Mouse (Mus musculus): Measurements from ENCODE around the gene Pank3.
"Not testable (repeated sequence)": the region's sequence is repeated elsewhere in the genome, so short reads cannot be mapped to it uniquely, and the experiment has no call there.

The Pank3 gene

GRCm38 (mm10) chr11:35780336-35780735 lies 11.1 kb downstream of the Pank3 start:
- DNase-seq: no peak

GRCm38 (mm10) chr11:35782444-35782843 lies 13.2 kb downstream of the Pank3 start:
- no peak for DNase-seq

- no peak for DNase-seq
These were observed 13.8 kb downstream of the Pank3 start for GRCm38 (mm10) chr11:35783038-35783437.

- no peak for DNase-seq
These were observed 14.7 kb downstream of the Pank3 start for GRCm38 (mm10) chr11:35784002-35784401.

GRCm38 (mm10) chr11:35784537-35784936 lies 15.3 kb downstream of the Pank3 start:
- no peak for DNase-seq

- no peak for DNase-seq
These were observed 19.2 kb downstream of the Pank3 start for GRCm38 (mm10) chr11:35788443-35788842.

- DNase-seq: not testable (repeated sequence)
These were observed 23.5 kb downstream of the Pank3 start for GRCm38 (mm10) chr11:35792800-35793199.

GRCm38 (mm10) chr11:35797751-35798494 lies 28.6 kb downstream of the Pank3 start:
- DNase-seq: no peak

- no peak for DNase-seq
These were observed 29.2 kb downstream of the Pank3 start for GRCm38 (mm10) chr11:35798495-35798820.

GRCm38 (mm10) chr11:35798874-35799273 lies 29.6 kb downstream of the Pank3 start, which contains the start of gene Fbll1:
Gene Fbll1 (minus strand): TSS chr11:35798884.
- no peak for DNase-seq

- no peak for DNase-seq
These were observed 32.0 kb downstream of the Pank3 start for GRCm38 (mm10) chr11:35801332-35801731.

GRCm38 (mm10) chr11:35811458-35811857 lies 42.2 kb downstream of the Pank3 start:
- no peak for DNase-seq

- DNase-seq: no peak
These were observed 47.0 kb downstream of the Pank3 start for GRCm38 (mm10) chr11:35816316-35816715.

GRCm38 (mm10) chr11:35827714-35828113 lies 58.4 kb downstream of the Pank3 start:
- no peak for DNase-seq

- no peak for DNase-seq
These were observed 62.9 kb downstream of the Pank3 start for GRCm38 (mm10) chr11:35832139-35832538.

- no peak for DNase-seq
These were observed 64.0 kb downstream of the Pank3 start for GRCm38 (mm10) chr11:35833270-35833669.

- DNase-seq: peak; percentile 85 to 89
These were observed 64.9 kb downstream of the Pank3 start, which contains the start of gene Rars for GRCm38 (mm10) chr11:35834022-35834760. Gene Rars (minus strand): TSS chr11:35834506.

- no peak for DNase-seq
These were observed 68.2 kb downstream of the Pank3 start for GRCm38 (mm10) chr11:35837156-35838126.

- peak; percentile 88 to 92 for DNase-seq
These were observed 69.4 kb downstream of the Pank3 start for GRCm38 (mm10) chr11:35838345-35839338.

- DNase-seq: no peak
These were observed 71.0 kb downstream of the Pank3 start for GRCm38 (mm10) chr11:35840282-35840681.

GRCm38 (mm10) chr11:35840806-35841205 lies 71.5 kb downstream of the Pank3 start:
- DNase-seq: not testable (repeated sequence)
